Mouse (Mus musculus): ENCODE data around the gene Mum1.

Mum1 gene

DNA sequence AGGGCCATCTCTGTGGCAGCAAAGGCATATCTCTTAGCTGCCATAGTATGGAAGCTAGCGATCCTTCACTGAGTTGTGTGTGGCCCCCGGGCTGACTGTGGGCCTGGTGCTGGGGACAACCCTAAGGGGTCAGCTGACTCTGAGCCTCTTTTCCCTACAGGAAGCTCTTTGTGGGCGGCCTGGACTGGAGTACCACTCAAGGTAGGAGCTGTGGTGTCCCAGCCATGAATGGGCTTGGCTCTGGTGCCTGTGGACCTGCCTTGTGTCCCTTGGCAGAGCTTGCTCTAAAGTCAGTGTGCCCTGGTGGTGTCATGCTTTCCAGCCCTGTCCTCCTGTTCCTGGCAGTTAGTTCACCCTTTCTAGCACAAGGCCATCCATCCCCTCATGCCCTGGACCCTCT lies 47.6 kb downstream of the Mum1 start:
- DNase-seq: no peak

GRCm38 (mm10) chr10:80276238-80276637 lies 50.0 kb downstream of the Mum1 start:
- DNase-seq: no peak

- DNase-seq: no peak
These were observed 52.2 kb downstream of the Mum1 start for GRCm38 (mm10) chr10:80278390-80278789.

- DNase-seq: no peak
These were observed 53.0 kb downstream of the Mum1 start for GRCm38 (mm10) chr10:80279273-80279672.

DNA sequence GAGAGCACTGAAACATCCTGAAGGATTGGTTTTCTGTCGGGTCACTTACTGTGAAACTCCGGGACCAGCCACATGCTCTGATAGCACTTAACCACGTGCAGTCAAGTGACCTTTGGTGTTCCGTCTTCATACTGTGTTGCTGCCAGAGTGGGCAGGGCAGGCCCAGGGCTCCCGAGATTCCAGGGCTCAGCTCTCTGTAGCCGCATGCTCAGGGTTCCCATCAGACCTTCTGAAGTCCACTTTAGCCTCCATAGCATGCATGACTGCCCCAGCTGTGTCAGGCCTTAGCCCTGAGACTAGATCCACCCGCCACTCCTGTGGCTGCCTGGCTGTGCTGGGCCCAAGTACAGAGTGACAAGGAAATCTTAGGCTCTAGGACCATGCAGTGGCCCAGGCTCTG lies 55.1 kb downstream of the Mum1 start:
- no peak for DNase-seq

GRCm38 (mm10) chr10:80281921-80282371 lies 55.7 kb downstream of the Mum1 start:
- no peak for DNase-seq

GRCm38 (mm10) chr10:80282481-80283441 lies 56.5 kb downstream of the Mum1 start:
- DNase-seq: no peak

- no peak for DNase-seq
These were observed 59.2 kb downstream of the Mum1 start for GRCm38 (mm10) chr10:80285222-80286070.

DNA sequence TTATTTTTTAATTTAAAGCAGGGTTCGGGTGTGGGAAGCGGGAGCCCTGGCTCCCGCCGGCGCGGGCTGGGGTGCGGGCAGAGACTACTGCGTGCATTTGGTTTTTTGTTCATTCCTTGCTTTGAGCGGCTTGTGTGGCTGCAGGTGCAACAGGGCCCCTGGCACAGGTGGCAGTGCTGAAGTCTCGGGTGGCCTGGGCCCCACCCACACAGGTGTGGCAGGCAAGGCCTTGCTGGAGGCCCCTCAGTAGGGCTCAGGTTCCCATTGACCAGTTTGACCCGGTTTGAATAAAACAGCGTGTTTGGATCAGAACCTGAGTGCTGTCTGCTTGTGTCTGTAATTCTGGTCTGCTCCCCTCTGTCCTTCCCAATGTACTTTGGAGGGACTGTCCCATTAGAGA lies 61.9 kb downstream of the Mum1 start:
- no peak for DNase-seq

DNA sequence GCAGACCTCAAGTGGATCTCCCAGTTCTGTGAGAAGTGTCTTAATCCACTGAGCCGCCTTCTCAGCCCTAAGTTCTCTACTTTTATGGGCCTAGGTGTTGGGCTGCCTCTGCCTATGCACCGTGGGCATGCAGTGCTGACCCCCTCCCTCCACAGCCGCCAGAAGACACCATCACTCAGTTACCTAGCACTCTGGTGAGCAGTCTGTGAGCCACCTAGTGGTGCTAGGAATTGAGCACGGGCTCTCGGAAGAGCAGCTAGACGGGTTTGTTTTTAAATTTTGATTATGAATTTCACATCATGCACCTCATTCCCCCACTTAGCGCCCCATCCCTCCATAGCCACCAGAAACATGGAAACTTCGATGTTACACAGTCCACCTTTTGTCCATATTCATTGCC lies 62.4 kb downstream of the Mum1 start:
- no peak for DNase-seq

GRCm38 (mm10) chr10:80292251-80293146 lies 66.3 kb downstream of the Mum1 start, which contains the start of gene Rps15:
TSS of gene Rps15 (plus strand) at chr10:80292453.
- DNase-seq: peak; percentile 99

DNA sequence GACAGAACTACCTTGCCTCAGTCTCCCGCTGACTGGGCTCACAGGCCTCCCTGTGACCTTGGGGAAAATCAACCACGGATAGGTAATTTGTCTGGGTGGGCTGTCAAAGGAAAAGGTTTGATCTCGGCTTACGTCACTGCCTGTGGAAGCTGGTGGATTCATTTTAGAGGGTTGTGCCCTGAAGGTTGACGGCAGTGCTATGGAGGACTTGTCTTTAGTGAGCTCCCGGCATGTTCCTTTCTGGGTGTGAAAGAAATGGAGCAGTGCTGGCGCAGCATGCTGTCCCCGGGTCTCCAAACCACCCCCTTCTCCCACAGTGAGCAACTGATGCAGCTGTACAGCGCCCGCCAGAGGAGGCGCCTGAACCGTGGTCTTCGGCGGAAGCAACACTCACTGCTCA lies 67.1 kb downstream of the Mum1 start:
- DNase-seq: no peak

Data from embryo, embryonic 11 days (tissue).